Mouse (Mus musculus): ENCODE data around the gene Bcam. TPM values are rescaled to one million over a fixed set of nuclear protein-coding genes. Genes with fewer than 3 reads are reported as not detected.

The Bcam gene
- total RNA-seq (2014; rRNA removed): 2.3 and 2.5 TPM in 2 replicates
- polyA plus RNA-seq (2012; rRNA removed): 4.8 and 5.4 TPM in 2 replicates

DNA sequence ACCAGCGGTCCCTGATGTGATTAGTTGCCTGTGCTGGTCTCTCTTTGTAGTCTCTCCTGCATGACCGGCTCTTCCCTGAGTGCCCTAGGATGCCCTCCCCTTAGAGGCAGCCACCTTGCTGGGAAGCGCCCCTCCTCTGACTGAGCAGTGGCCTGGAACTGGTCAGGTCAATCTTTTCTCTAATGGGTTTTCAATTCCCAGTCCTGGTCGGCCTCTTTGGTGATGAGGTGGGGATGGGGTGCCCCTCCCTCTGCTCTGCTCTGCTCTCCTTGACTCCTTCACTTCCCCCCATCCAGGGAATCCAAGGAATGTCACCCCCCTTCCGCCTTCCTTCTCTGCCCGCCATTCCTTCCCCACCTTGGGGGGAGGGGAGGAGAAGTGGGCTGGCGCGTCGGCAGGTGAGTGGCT, at the start of gene Bcam:
Gene Bcam (minus strand): TSS at position 33 of the 408 bp plus-strand sequence.
- no peak for TF ChIP-seq POLR2A (IDR thresholded peaks at IDR 0.05; ENCODE audit: extremely low read depth, insufficient read depth, low read length)
- no peak for TF ChIP-seq CTCF (IDR thresholded peaks at IDR 0.05; ENCODE audit: low read depth, low read length)
- DNase-seq (ENCODE audit: extremely low read depth, low read depth, low spot score): no peak
- Histone ChIP-seq H3K36me3 (ENCODE audit: control insufficient read depth, insufficient read depth, low read length) (no peaks in the 10 kb centered on the region), H3K27ac (replicated peaks; ENCODE audit: insufficient read depth, low read depth, low read length) (no peak within 1 kb of the TSS), H3K79me2 (ENCODE audit: control insufficient read depth, insufficient read depth, low read length) (no peaks in the 10 kb centered on the region), H3K4me3 (ENCODE audit: insufficient read depth, low read depth, low read length) (peak within 1 kb of the TSS; percentile 50), H3K4me1 (ENCODE audit: control insufficient read depth, insufficient read depth, low read length) (no peaks in the 10 kb centered on the region), H3K9ac (ENCODE audit: low read depth, low read length) (peak within 1 kb of the TSS; percentile 60), H3K27me3 (ENCODE audit: control insufficient read depth, insufficient read depth, low read length) (no peaks in the 10 kb centered on the region)
- 27% methylated on average over 9 of the region's 9 CpGs for WGBS

DNA sequence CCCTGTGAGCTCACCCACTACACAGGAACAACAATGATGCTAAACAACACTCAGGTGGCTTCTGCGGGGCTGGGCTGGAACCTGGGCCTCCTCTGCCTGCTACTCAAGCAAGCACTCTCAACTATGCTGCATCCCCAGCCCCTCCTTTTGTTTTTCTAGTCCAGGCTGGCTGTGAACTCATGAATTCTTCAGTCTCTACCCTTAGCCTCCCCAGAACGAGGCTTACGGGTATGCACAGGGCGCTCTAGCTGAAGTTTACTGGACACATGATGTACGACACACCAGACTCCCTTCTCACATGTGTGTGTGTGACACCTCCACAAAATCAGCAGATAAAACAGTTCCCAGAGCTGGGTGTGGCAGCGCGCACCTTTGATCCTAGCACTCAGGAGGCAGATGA, 48.1 kb upstream of the Bcam start:
- 84% methylated on average over 7 of the region's 7 CpGs for WGBS
- Histone ChIP-seq H3K36me3 (ENCODE audit: control insufficient read depth, insufficient read depth, low read length) (peaks cover 11% of the 10 kb centered on the region; the same call in 1 of the 2 replicates), H3K79me2 (ENCODE audit: control insufficient read depth, insufficient read depth, low read length) (peaks cover 10% of the 10 kb centered on the region; the same call in 1 of the 2 replicates), H3K9ac (ENCODE audit: low read depth, low read length) (peak overlapping the region; percentile 49), H3K4me1 (ENCODE audit: control insufficient read depth, insufficient read depth, low read length) (peaks cover 36% of the 10 kb centered on the region), H3K27me3 (ENCODE audit: control insufficient read depth, insufficient read depth, low read length) (no peaks in the 10 kb centered on the region), H3K27ac (replicated peaks; ENCODE audit: insufficient read depth, low read depth, low read length) (peak overlapping the region; percentile 78), H3K4me3 (ENCODE audit: insufficient read depth, low read depth, low read length) (no peak overlapping the region)
- DNase-seq (ENCODE audit: extremely low read depth, low read depth, low spot score): no peak
- TF ChIP-seq CTCF (IDR thresholded peaks at IDR 0.05; ENCODE audit: low read depth, low read length) (no peak), POLR2A (IDR thresholded peaks at IDR 0.05; ENCODE audit: extremely low read depth, insufficient read depth, low read length) (no peak)

DNA sequence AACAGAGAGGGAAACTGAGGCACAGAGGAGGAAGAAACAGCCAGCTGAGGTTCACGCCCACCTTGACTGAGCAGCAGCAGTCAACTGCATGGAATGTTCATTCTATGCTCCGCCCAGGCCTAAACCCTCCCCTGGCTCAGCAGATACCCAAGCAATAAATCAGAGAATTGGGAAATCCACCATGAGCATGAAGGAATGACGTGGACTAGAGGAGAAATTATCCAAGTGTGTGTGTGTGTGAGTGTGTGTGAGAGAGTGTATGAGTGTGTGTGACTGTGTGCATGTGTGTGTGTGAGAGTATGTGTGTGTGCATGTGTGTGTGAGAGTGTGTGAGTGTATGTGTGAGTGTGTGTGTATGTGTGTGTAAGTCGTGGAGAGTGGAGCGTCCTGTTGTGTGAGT, 47.6 kb upstream of the Bcam start:
- 41% methylated on average over 5 of the region's 5 CpGs for WGBS
- DNase-seq (ENCODE audit: extremely low read depth, low read depth, low spot score): peak; percentile 72
- peak overlapping the region; percentile 49 for H3K9ac ChIP-seq (ENCODE audit: low read depth, low read length)
- peaks cover 31% of the 10 kb centered on the region for H3K4me1 ChIP-seq (ENCODE audit: control insufficient read depth, insufficient read depth, low read length)
- H3K36me3 ChIP-seq (ENCODE audit: control insufficient read depth, insufficient read depth, low read length): peaks cover 13% of the 10 kb centered on the region; the same call in 1 of the 2 replicates
- TF ChIP-seq POLR2A (IDR thresholded peaks at IDR 0.05; ENCODE audit: extremely low read depth, insufficient read depth, low read length) (no peak), CTCF (IDR thresholded peaks at IDR 0.05; ENCODE audit: low read depth, low read length) (no peak)
- peak overlapping the region; percentile 78 for H3K27ac ChIP-seq (replicated peaks; ENCODE audit: insufficient read depth, low read depth, low read length)
- peaks cover 10% of the 10 kb centered on the region; the same call in 1 of the 2 replicates for H3K79me2 ChIP-seq (ENCODE audit: control insufficient read depth, insufficient read depth, low read length)
- no peak overlapping the region for H3K4me3 ChIP-seq (ENCODE audit: insufficient read depth, low read depth, low read length)
- H3K27me3 ChIP-seq (ENCODE audit: control insufficient read depth, insufficient read depth, low read length): no peaks in the 10 kb centered on the region

DNA sequence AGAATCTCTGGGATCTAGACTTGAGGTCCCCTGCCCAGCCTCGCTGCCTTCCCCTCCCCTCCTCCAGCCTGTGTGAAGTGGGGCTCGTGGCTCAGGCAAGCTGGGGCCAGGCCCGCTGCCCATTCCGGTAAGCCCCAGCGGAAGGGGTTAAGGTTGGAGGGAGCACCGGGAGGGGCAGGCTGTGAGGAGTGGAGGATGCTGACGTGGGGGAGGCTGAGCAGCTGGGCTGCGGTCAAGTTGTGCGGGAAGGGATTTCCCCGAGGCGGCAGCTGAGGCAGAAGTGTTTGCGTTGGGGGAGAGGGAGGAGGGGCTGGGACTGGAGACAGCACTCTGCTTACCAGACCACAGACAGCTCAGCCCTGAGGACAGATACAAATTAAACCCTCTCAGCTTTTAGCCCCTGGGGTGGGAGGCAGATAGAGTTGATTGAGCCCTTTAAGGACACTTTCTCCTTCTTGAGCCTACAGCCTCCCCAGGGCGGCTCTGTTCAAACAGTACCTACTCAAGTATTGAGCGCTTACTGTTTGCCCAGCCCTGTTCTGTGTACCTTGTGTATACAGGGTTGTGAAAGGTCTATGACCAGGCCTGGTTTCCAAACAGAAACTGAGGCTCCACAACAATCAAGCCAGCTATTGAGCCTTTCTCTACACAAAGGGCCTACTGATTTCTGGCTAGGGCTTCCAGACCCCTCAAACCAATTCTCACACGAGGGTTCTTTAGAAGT, 46.7 kb upstream of the Bcam start:
- H3K9ac ChIP-seq (ENCODE audit: low read depth, low read length): peak overlapping the region; percentile 78
- H3K27me3 ChIP-seq (ENCODE audit: control insufficient read depth, insufficient read depth, low read length): no peaks in the 10 kb centered on the region
- peaks cover 9% of the 10 kb centered on the region; the same call in 1 of the 2 replicates for H3K79me2 ChIP-seq (ENCODE audit: control insufficient read depth, insufficient read depth, low read length)
- 4% methylated on average over 15 of the region's 15 CpGs for WGBS
- peaks cover 16% of the 10 kb centered on the region for H3K36me3 ChIP-seq (ENCODE audit: control insufficient read depth, insufficient read depth, low read length)
- DNase-seq (ENCODE audit: extremely low read depth, low read depth, low spot score): peak; percentile 95
- peaks cover 27% of the 10 kb centered on the region for H3K4me1 ChIP-seq (ENCODE audit: control insufficient read depth, insufficient read depth, low read length)
- H3K27ac ChIP-seq (replicated peaks; ENCODE audit: insufficient read depth, low read depth, low read length): peak overlapping the region; percentile 78
- H3K4me3 ChIP-seq (ENCODE audit: insufficient read depth, low read depth, low read length): peak overlapping the region; percentile 66
- no peak for TF ChIP-seq POLR2A (IDR thresholded peaks at IDR 0.05; ENCODE audit: extremely low read depth, insufficient read depth, low read length)
- TF ChIP-seq CTCF (IDR thresholded peaks at IDR 0.05; ENCODE audit: low read depth, low read length): no peak

DNA sequence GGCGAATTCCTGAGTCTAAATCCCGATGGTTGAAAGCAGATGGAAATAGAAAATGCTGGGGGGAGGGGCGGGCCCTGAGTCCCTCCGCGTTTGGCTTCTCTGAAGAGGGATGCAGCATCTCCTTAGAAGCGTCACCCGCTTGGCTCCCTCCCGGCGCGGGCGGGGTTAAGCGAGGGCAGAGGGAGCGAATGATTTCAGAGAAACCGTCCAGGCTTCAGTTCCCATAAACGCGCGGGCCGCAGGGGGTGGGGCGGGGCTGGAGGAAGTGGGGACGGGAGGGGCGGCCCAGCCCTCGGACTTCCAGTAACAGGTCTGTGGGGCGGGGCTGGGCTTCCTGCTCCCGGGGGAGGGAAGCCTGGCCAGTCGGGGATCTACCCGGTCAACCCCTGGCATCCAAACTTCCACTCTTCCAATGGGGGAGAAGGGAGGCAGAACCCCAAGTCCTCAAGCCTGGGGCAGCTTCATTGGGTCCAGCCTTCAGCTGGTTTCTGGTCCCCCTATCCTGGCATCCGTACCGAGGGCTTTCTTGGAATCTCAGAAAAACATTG, 45.5 kb upstream of the Bcam start:
- TF ChIP-seq POLR2A (IDR thresholded peaks at IDR 0.05; ENCODE audit: extremely low read depth, insufficient read depth, low read length) (peak; percentile 69), CTCF (IDR thresholded peaks at IDR 0.05; ENCODE audit: low read depth, low read length) (no peak)
- 2% methylated on average over 28 of the region's 28 CpGs for WGBS
- peaks cover 23% of the 10 kb centered on the region for H3K36me3 ChIP-seq (ENCODE audit: control insufficient read depth, insufficient read depth, low read length)
- H3K4me1 ChIP-seq (ENCODE audit: control insufficient read depth, insufficient read depth, low read length): peaks cover 27% of the 10 kb centered on the region
- DNase-seq (ENCODE audit: extremely low read depth, low read depth, low spot score): peak; percentile 75
- H3K9ac ChIP-seq (ENCODE audit: low read depth, low read length): peak overlapping the region; percentile 78
- H3K27me3 ChIP-seq (ENCODE audit: control insufficient read depth, insufficient read depth, low read length): no peaks in the 10 kb centered on the region
- peak overlapping the region; percentile 66 for H3K4me3 ChIP-seq (ENCODE audit: insufficient read depth, low read depth, low read length)
- H3K79me2 ChIP-seq (ENCODE audit: control insufficient read depth, insufficient read depth, low read length): no peaks in the 10 kb centered on the region; the same call in 1 of the 2 replicates
- H3K27ac ChIP-seq (replicated peaks; ENCODE audit: insufficient read depth, low read depth, low read length): peak overlapping the region; percentile 78
